Mouse (Mus musculus) embryo, embryonic 10.5 days (tissue): Measurements from ENCODE around the gene Fbn1.

ENCODE experiments used
- DNase-seq: peaks from one replicate; pipeline ENCODE4 v3.0.0-alpha.2; 2015; ENCODE audit warnings: low spot score

Fbn1 gene

DNA sequence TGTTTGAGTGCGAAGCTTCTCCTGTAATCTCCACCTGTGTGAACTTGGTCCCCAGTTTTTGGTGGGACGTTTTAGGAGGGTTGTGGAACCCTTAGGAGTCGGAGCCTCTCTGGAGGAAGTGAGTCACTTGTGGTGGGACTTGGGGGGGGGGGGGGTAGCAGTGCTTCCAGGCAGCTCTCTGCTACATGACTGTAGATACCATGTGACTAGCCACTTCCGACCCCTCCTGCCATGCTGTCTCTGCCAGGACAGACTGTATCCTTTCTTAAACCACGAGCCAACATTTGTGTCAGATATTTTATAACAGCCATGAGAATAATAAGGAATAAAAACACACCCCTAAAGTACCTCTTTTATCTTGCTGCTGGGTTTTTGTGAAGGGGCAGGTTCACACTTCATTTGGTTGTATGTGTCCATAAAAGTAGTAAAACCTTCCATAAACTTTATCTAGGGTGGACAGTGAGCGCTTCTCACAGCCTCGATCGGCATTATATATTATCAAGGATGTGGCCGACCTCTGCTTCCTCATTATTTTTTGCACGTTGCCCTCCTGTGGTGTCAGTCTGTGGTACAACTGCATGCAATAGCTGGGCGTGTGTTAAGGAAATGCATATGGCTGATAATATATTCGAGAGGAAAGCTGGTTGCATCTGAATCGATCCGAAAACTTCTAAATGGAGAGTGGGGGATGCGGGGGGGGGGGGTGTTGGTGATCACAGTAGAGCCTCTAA lies 51.6 kb downstream of the Fbn1 start:
- no peak for DNase-seq

DNA sequence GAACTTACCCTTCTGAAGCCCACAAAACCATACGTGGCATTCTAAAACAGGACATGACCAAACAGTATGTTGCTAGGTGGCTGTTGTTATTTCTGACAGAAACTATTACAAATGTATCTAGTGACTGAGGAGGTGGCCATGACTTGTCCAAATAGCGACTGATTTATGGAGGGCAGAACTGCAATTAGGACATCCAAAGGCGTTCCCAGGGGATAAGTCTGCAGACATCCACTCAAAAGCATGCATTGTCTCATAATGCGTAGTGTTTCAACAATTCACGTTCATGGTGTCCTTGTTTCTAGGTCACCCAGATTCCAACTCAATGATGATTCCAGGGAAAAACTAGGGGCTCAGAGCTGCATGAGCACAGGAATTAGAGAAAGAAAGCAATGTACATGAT lies 53.0 kb downstream of the Fbn1 start:
- DNase-seq = no peak

DNA sequence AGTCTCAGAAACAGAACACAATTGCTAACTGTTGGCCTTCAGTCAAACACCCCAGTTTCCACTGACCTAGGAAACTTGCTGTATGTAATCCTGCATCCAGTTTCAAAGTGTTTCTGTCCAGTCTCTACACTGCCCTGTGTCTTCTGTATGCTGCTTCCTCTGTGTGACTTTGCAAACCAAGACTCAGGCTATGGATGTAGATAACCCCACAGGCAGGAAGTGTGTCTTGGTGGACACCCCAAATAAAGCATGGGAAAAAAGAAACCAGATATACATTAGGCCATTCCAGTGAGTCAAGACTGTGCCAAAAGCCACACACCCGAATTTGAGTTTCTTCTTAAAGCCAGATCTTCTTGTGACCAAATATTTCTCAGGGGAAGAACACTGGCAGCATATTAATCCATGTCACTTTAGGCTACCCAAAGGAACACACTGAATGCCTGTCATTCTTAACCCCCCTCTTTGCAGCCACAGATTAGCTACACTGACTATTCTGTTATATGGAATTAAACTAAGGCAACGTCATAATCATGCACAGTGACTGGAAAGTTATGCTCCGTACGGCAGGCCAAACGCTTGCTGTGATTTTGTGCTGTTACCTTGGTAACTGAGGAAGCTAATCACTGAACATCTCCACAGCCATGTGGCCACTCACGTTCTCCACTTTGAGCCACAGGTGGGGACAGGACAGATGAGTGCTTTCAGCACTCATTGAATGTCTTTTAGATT lies 55.3 kb downstream of the Fbn1 start:
- DNase-seq = peak; percentile 15

DNA sequence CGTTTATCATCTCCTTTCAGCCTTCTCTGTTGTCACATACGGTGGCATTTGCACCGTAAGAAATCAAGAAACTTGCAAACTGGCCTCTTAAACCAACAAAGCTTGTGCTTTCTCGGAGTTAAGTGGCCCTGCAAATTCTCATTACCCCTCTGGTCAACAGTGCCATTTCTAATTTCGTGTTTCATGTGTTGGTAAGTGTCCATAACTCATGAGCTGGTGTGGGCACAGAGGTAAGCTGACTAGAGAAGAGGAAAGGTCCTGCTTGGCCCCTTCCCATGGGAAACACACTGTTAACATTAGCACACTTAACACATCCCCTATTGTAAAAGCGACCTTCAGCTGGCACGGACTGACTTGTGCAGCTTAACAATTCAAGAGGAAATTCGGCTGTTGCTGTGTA lies 58.4 kb downstream of the Fbn1 start:
- no peak for DNase-seq

DNA sequence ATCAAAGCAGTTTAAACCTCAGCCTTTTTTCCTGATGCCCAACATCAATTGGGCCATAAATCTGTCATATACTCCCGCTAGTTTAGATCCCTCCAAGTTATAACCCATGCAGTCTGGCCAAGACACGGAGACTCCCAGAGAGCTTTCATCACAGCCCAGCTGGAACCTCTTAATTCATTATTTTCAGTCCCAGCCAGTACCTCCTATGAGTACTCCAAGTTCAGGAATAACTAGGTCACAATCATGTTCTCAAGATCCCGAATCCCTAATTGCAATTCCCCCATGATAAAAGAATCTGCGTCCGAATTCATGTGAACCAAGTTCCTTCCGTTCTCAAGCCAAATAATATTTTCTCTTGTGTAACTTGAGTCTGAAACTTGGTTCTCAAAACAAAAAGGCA lies 58.9 kb downstream of the Fbn1 start:
- no peak for DNase-seq

DNA sequence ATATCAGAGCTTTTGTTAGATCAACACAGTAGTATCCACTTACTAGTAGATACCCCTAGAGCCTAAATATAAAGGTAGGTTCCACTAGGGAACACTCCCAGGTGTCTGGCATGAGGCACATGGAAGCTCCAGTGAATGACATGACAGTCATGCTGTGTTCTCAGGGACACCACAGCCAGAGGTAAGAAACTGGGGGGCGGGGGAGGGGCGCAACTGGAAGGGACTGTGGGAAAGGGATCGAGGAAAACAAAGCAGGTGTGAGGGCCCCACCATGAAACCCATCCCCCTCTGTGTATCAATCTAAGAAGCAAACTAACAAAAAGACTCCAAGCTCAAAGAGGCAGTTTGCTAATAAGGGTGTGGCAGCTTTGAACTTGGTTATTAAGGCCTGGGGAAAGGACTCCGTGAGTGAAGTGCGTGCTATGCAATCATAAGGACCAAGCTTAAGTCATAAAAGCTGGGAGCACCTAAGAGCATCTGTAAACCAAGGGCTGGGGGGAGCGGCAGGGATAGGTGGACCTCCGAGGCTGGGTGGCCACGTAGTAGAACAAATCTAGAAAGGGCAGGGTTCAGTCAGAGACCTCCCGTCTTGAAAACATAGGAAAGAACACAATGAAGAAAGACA lies 60.4 kb downstream of the Fbn1 start:
- DNase-seq = no peak

DNA sequence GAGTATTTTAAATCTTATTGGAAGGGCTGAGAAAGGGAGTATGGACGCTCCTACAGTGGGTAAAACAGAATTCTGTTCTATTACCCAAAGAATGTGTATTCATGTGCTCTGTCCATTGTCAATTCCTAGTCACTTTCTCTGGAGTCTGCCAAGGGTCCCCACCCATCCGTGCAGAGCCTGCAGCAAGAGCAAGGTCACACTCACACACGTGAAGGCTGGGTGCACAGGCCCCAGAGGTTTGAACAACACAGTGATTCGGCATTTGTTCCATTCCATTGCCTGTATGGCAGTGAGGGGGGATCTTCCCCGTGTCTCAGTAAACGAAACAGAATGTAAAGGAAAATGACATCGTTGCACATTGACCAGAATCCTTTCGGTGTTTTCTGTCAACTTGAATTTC lies 69.4 kb downstream of the Fbn1 start:
- no peak for DNase-seq

DNA sequence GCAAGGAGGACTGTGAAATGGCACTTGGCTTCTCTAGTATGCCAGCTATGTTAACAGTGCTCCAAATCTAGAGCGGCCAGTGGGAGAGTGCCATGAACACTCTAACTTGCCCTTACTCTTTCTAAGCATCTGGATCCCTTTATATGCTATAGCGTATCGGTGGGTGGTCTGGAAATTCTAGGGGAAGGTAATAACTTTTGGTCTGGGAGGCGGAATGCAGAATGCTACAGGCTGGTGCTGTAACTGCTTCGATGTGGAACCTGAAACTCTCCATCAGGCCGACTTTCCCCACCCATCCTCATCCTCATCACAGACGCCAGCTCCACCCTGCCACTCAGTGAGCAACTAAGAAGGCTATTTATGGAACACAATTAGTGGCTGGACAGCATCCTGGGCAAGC lies 71.6 kb downstream of the Fbn1 start:
- DNase-seq = peak; percentile 50

DNA sequence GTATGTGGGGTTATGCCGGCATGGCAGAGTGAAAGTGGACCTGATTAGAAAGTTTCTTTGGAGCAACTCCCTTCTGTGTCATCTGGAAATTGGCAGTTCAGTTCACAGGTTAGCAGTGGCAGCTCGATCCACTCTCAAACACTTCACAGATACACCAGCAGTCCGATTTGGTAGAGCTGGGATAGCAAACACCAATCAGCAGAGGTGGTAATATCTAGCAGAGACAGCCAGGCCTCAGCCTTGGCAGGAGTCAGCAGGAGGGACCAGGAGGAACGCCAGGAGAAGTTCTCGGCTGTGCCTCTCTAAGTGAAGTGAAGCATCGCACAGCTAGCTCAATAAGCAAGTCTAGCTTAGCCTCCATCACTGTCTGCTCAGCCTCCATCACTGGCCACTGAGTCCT lies 74.3 kb downstream of the Fbn1 start:
- no peak for DNase-seq

DNA sequence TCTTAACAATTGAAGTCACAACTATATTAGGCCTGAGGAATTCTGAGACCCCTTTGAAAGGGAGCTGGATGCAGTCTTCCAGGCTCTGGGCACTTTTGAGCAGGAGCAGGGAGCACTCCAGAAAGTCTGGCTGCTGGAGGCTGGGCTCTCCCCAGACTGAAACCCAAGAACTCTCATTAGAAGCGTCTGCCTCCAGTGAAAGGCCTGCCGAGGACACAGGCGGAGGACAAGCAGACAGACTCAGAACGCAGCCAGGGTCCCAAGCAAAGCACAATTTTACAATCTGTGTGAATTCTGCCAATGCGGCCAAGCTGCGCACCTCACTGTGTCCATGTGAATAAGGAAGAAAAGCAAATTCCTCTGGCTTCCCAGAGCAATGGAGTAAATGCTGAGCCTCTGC lies 76.3 kb downstream of the Fbn1 start:
- peak; percentile 19 for DNase-seq

DNA sequence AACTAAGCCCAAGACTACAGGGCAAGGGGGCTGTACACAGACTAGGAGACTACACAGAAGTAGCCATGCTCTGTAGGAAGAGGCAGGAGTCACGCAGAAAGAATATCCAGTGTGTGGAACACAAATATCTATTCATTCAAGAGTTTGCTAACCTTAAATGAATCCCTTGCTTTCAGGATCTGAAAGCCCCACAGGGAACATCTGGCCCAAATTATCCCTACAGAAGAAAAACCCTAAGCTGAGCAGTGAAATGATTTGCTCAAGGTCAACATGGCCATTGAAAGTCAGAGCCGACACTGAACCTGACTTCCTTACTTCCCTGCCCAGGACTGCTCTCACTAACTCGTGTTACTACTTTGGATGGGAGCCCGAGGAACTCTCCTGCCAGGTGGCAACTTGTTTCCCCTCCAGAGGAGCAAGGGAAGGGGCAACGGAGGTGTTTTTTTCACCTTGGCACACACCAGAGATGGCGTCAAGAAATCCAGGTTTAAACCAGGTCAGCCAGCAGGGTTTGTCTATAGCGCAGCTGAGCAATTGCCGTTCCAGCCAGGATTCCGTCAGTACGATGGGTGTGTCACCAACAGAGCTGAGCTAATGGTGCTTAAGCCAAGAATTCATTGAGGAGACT lies 78.9 kb downstream of the Fbn1 start:
- no peak for DNase-seq

DNA sequence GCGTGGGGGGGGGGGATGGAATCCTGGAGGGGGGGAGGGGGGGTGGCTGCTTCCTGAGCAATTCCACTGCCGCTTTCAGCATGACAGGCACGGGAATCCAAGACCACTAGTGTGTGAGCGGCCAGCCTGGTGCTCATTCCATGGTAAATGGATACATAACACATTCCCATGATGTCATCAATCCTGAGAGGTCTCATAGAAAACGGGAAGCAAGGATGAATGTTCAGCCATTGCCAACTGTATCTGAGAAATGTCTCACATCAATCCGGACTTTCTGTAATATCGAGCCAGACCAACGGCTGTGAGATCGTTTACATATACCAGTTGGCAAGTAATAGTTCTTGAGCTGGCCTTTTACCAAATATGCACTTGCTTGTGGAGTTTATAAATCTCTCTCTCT lies 87.2 kb downstream of the Fbn1 start:
- no peak for DNase-seq

DNA sequence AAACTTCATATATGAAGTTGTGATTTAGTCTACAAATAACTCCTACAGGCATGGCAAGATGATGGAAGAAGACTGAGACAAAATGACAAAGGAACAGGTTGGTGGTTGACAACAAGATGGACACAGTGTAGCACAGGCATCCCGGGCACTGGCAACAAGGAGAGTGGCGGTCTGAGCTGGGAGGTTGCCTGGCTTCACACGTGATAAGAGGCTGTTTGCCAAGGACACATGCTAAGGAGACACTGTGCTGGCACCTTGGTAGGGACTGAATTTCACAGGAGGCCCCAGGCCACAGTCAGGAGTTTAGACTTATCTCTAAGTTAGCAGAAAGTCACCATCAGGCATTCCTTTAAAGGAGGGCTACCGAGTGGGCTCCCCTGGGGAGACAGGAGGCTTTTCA lies 88.1 kb downstream of the Fbn1 start:
- no peak for DNase-seq

DNA sequence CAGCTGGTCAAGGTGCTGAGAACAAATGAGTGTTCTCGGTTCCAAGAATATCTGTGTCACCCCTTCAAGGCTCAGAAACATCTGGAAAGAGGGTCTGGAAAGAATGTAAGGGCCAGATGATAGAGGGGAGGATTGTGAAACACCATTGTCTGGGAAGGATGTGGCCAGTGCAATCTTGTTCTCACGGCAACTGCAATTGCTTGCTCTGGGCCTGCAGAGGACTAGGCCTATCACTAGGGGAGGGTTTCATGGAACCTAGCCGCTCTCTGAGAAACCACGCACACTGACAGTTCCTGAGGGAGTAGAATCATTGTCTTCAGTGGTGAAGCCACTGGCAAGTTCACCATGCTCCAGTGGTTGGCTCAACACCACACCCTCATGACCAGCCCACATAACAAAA lies 89.2 kb downstream of the Fbn1 start:
- no peak for DNase-seq

DNA sequence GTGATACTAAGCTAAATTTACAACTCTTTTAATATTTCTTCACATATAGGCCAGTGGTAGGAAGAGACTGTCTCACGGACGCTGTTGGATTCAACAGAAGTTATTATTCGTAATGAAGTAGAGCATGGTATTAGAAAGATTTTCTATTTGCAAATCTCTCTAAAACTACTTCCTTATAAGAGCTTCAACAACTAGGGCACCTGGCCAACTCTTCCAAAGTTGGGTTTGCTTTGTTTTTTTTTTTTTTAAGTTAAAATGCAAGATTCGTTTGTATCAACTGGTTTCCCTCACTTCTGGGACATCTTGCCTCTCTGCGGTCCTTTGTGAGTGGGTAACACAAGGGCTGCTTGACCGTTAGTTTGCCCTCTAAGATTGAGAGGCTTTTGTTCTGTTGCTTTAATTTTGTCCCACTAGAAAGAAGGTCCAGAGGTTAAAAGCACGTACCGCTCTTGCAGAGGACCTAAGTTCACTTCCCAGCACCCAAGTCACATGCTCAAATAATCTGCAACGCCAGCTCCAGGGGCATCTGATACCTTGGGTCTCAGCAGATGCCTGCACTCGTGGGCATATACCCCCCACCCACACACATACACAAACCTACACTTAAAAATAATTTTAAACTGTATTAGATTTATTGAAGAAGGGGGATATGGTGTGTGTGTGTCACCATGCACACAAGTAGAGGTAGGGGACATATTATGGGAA lies 91.1 kb downstream of the Fbn1 start:
- DNase-seq = no peak

DNA sequence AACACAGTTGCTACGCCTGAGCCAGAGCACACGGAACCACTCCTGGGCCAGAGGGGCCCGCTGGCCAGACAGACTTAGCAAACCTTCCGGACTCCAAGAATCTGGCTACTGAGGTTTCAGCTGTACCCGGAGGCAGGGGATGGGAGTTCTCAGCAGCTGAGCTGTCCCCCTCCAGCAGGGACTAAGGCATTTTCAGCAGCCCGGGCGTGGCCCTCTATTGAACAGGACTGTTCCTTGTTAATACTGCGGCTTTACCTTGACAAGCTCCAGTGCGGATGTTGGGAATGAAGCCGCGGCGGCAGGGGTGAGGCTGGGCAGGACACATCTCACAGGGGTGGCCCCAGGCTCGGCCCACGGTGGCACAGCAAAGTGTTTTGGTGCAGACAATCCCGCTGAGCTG lies 95.4 kb downstream of the Fbn1 start:
- DNase-seq = no peak

DNA sequence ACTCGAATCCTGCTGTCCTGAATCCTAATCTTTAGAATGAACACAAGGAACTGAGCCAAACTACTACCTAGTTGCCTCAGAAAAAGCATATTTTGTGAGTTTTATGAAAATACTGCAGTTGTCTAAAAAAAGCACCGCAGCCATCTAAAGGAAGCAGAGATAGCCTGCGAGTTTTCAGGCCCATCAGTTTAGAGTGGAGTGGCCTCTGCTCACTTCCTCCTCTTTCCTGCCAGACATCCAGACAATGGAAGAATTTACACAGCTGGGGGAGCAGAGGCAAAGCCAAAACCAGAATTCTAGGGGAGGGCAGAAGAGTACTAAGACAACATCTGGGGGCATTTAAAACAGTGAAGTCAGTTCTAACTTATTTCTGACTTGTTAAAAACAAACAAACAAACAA lies 96.0 kb downstream of the Fbn1 start:
- DNase-seq = no peak

DNA sequence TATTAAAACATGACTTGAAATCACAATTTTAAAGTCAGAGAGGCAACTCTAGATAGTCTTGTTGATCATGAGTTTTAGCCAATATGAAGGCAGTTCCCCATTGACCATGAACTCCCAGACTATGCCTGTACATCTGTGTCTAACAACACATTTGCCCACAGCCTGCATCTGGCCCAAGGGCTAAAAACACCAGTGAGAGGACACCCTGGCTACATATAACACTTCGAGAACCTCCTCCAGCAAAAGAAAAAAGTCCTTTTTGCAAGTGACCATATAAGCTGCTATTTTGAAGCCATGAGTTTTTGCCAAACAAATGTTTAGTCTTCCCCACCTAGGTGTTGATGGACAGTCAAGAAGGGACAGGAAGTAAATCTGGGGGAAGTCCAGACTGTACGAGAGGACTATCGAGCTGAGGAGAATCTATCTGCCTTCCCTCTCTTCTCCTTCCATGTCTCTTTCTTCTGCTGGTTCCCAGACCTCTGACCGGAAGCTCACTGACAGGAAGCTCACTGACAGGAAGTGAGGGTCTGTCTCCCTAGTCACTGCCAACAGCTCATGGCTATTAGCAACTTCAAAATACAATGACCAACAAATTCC lies 103.2 kb downstream of the Fbn1 start:
- DNase-seq = no peak

DNA sequence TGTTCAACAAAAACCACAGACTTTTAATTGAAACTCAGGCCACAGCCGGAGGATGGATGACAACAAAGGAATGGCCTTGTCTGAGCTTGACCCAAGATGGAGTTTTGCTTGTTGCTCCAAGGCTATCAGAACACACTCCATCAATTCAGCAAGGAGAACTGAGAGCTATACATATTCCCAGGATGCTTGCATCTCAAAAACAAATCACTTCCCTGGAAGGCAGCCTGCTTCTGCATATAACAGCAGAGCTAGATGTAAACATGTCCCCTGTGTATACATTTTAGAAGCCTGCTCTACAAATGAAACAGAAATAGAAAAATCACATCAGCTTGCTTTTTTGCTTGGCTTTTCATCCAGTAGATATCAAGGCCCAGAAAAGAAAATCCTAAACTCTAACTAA lies 105.5 kb downstream of the Fbn1 start:
- no peak for DNase-seq

DNA sequence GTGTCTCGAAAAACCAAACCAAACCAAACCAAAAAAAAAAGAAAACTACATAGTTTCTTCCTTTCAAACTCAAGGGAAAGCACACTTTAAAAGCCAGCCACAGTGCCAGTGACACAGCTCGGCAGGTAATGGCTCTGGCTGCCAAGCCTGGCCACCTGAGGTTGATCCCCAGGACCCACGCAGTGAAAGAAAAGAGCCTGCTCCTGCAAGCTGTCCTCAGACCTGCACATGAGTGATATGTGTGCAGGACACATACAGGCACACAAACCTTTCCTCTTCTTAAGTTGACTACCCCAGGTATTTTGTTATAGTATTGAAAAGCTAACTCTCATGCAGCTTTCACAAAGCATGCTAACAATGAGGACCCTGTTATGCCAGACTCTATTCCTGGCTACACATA lies 107.7 kb downstream of the Fbn1 start:
- DNase-seq = no peak

DNA sequence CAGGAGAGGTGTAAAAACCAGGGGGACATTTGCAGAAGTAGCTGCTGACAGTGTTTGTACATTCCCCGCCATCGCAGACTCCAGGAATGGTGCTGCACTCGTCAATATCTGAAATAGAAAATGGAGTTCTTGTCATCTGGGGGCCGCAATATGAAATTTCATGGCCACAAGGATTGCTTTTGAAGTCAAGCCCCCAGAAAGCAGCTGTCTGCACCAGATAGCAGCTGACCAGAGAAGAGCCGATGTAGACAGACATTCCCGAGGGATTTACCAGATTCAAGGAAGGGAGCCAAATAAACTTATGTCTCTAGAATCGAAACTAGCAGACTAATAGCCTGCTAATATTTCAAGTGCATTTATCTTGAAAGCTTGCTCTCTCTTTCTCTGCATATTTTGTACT lies 110.0 kb downstream of the Fbn1 start:
- no peak for DNase-seq
